Mouse (Mus musculus): ENCODE measurements at regions not wholly inside any gene's neighbourhood (a gene's known extent, or its start where the extent isn't known, plus 50 kb on each side); places are given as distances from the start of the nearest gene placed in this dataset.

DNA sequence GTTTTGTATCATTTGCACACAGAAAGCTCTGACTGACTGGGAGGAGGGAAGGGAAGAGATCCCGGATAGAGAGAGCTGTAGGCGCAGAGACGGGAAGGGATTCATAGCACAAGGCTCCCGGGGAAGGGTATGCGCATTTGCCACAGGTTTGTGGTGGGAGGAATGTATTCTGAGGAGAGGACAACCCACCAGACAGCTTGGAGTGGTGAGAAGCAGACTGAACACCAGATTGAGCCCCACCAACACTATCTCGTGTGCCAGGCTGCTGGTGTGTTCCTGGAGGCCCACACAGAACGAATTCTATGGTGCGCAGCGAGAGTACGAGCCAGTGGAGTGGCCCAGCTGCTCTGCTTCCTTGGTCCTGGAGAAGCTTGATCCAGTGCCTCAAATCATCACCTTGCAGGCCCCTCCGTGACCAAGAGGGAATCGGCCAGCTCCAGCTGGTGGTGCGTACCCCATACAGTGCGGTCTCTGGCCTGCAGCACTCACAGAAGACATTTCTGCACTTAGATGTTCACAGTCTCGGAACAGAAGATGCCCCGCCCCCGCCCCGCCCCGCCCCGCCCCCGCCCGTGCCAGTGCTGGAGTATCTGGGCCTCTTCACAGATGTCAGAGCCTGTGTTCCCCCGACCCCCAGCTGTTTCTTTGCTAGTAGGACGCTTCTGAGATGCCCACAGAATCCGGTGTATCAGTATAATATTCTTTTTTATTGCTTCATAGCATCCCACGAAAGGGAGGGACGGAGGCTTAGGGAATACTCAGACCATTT lies 92.8 kb upstream of the Tmem189 start:
- DNase-seq (ENCODE audit: low spot score in 2 of 2), result no peak

DNA sequence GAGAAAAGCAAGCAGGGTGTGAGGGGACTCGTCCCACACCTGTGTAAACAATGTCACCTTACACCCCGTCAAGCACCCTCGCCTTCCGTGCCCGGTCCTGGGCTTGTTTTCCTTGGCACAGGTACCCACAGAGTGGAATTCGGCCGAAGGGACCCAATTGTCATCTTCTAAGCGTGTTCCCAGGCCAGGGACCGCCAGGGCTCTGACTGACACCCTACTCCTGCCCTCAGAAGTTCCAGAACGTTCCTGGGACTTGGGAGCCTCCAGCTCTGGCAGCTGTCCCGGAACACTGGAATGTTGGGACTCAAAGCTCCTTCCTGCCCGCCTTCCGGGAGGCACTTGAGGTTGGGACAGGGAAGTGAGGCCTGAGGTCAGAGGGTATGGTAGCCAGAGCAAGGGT lies 91.9 kb upstream of the Tmem189 start:
- no peak for DNase-seq (ENCODE audit: low spot score in 2 of 2)

DNA sequence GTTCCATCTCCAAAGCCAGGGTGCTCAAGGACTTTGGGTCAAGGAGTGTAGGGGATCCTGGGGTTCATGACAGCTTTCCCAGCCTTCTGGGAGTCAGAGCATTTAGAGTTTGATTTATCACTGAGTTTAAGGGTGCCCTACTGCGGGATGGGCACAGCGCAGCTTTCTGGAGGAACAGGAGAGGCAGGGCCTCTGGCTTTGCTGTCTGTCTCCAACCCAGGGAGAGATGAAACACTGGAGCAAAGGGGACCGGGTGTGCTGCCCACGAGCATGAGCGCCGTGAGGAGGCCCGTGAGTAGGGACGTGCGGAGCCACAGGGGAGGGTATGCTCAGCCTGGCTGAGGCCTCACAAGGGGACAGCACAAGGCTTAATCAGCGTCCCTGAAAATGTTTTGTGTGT lies 89.1 kb upstream of the Tmem189 start:
- DNase-seq (ENCODE audit: low spot score in 2 of 2), result no peak

DNA sequence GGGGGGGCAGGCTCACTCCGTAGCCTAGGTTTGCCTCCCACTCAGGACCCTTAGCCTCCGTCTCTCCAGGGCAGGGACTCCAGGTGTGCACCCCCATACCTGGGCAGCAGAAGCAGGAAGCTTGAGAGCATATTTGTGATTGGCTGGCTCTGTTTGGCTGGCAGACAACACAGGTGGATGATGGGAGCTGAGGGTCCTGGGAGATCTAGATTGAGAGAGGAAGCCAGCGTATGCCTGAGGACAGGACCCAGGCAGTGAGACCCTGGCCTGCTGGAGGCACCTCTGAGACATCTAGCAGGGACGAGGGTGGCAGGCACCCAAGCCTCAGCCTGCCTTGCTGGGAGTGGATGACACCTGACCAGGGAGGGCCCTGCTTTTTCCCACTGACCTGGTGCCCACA lies 88.6 kb upstream of the Tmem189 start:
- no peak for DNase-seq (ENCODE audit: low spot score in 2 of 2)

DNA sequence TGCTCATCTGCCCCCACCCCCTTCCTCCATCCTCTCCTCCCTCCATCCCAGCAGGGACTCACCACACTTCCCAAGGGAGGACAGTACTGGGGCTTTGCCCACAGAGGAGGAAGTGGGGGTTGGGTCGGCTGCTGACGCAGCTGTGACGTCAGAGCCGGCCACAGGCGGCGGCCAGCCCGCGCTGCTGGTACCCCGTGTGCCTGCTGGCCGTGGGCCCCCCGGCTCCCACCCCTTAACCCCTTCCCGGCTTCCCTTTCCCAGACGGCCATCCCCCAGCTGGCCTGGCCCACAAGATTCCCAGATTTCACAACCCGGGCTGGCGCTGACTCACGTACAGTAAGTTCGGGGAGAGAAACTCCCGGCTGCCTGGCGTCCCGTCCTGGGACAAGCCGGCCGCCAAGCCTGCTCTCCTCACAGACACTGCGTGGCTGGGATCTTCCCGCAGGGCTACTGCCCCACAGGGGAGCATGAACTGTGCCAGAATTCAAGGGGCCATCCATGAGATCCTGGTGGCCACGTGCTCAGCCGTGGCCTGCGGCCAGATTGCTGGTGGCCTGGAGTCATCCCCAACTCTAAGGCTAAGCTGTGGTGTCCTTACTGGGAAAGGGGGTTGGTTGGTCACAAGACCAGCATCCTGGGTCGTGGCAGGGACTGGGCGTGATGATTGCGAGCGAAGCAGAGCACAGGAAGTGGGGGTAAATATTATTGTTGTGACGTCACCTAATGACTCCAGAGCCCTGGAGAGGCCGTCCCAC lies 87.9 kb upstream of the Tmem189 start:
- peak; percentile 51 to 64 for DNase-seq (ENCODE audit: low spot score in 2 of 2)

DNA sequence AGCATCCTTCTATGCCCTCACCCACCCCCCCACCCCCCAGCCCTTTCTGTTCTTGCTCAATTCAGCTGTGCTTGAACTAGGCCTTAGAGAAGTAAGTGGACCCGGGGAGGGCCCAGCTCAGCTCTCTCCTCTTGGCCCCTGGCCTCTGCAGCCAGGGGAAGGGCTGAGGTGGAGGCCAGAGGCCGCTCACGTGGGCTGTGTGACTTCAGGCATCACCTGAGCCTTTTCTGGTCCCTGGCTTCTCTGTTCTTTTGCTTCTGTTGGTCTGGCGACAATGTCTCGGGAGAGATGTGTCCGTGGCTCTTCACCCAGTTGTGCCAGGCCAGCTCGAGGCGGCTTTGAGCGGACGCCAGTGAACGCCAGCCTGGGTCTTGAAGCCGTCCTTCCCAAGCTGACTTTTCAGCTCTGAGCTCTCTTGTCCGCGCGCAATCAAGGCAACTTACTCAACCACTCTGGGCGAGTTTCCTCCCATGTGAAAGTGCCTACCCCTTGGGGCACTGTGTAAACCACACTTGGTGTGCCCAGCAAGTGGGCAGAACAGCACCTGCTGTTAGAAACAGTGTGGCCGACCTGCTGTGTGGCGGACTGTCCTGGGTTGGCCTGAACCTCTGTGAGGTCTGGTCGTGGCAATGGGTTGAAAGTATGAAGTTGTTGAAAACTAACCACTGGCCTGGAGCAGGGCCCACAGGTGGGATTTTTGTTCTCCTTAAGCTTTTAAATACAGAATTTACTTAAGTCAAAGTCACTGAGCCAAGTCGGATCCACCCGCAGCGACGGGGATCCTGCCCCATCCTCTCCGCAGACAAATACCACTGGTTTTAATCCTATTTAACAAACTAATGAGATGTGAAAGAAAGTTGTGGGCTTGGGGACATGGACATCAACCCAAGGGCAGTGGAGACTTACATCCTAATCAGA lies 86.9 kb upstream of the Tmem189 start:
- DNase-seq (ENCODE audit: low spot score in 2 of 2), result no peak

DNA sequence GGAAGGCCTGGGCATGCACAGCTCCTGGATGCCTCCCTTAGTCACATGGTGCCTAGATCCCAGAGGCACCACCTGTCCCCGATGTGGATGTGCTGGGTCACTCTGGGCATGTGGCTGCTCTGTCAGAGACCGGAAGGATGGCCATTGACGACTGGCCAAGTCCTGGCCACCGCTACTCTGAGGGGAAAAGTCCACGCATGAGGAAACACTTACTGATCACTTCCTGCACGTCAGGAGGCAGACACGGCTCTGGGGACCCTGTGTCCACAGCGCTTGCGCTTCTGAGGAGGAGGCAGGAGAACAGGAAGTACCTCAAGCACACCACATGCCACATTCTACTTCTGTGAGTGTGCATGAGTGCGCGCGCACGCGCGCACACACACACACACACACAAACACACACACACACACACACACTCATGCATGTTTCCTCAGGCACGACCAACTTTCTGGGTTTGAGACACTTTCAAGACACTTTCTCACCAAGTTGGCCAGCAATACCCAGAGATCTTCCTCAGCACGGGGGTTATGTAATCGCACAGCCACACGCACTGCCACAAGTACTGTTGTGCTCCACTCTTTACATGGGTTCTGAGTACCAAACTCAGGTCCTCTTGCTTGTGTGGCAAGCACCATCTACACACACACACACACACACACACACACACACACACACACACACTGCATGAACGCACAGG lies 85.7 kb upstream of the Tmem189 start:
- DNase-seq (ENCODE audit: low spot score in 2 of 2), result peak in 1 of 2 experiments; percentile 58

DNA sequence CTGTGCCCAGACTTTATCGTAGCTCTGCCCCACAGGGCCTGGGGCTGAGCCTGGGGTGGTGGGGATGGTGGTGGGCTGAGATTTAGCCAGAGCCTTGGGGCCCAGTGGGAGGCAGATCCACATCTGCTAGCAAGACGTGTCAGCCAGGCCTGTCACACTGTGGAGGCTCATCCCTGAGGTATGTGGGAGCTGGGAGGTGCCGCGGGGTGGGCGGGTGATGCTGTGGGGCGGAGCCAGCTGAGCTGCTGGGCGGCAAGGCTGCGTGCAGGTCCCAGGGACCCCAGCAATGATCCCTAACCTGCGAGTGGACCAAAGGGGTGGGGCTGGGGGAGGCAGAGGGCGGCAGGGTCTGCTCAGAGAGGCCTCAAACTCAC lies 85.2 kb upstream of the Tmem189 start:
- DNase-seq (ENCODE audit: low spot score in 2 of 2), result no peak

DNA sequence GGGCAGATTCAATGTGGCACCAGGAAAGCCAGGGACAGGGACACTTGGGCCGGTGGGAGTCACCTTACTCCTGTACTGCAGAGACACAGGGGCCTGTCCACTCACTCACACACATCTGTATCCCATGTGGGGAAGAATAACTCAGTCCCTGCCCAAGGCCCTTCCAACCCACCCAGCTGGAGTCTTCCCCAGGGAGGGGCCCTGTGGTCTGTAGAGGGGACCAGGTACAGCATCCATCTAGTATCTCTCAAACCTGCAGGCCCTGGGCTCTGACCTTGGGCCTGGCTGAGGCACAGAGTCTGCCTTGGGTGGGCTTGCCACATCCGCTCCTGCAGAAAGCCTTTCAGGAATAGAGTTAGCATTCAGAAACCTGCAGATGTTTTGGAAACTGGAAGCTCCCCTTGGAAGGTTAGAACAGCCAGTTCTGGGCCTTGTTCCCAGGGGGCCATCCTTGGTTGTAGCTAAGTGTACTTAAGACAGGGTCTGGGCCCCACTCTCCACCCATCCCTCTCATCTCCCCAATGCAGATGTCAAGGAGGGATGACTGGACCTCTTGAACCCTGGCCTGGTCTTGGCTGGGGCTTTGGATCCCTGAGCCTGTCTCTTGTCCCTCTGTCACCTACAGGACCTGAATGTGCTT lies 84.7 kb upstream of the Tmem189 start:
- DNase-seq (ENCODE audit: low spot score in 2 of 2), result no peak

DNA sequence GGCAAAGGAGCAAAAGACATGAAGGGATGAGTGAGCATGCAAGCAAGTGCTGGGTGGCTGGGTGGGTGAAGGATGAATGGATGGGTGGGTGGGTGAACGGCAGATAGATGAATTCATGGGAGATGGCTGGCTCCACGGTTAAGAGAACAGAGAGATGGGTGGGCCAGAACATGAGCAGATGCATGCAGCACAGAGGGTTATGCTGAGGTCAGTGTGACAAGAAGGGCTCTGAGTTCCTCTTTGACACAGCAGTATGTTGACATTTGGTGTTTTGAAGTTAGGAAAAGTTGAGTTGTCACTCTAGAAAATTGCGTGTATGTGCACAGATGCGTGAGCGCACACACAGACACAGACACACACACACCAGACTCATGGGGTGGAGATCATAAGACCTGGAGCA lies 83.2 kb upstream of the Tmem189 start:
- no peak for DNase-seq (ENCODE audit: low spot score in 2 of 2)

DNA sequence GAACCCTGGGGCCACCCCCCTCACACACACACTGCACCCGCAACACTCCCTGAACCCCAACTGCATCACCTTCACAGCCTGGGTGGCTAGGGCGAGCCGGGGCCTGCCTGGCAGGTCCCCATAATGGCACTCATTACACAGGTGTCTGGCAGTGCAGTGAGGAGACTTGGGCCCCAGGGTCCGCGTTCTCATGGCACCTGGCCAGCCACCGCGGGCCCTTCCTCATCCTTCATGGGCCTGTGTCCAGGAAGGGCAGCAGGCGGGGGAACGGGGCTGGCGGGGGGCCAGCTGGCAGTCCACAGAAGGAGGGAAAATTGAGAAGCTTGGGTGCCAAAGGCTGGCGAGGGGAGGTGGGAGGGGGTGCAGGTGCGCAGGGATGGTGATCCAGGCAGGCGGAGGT lies 78.3 kb upstream of the Tmem189 start:
- no peak for DNase-seq (ENCODE audit: low spot score in 2 of 2)

DNA sequence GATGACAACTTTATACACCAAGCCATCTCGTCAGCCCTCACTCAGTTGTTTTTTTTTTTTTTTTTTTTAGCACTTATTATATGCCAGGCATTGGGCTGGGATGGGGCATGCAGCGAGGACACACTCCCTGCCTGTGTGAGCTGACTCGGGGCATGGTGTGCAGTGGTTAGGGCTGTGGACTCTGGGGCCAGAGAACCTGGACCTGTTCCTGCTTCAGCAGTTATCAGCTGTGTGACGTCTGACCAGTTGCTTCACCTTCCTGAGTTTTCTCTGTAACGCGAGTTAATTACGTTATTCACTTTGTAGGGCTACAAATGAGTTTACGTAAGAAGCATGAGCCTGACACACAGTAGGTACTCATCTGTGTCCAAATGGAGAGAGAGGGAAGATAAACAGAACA lies 77.7 kb upstream of the Tmem189 start:
- no peak for DNase-seq (ENCODE audit: low spot score in 2 of 2)

DNA sequence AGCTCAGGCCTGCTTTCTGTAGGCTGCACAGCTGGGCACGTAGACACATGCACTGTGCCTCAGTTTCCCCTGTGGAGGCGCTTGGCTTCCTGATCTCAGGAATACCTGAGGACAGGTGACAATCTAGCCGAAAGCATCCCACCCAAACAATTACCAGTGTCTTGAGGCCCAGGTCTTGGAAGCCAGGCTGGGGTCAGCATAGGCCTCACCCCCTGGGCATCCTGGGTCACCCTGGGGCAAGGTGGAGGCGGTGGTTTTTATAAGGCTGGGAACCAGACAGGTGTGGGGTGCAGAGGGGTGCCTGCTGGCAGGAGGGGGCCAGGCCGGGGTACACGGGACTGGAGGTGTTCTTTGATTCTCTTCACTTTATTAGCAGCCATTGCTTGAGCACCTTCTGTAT lies 76.2 kb upstream of the Tmem189 start:
- no peak for DNase-seq (ENCODE audit: low spot score in 2 of 2)

DNA sequence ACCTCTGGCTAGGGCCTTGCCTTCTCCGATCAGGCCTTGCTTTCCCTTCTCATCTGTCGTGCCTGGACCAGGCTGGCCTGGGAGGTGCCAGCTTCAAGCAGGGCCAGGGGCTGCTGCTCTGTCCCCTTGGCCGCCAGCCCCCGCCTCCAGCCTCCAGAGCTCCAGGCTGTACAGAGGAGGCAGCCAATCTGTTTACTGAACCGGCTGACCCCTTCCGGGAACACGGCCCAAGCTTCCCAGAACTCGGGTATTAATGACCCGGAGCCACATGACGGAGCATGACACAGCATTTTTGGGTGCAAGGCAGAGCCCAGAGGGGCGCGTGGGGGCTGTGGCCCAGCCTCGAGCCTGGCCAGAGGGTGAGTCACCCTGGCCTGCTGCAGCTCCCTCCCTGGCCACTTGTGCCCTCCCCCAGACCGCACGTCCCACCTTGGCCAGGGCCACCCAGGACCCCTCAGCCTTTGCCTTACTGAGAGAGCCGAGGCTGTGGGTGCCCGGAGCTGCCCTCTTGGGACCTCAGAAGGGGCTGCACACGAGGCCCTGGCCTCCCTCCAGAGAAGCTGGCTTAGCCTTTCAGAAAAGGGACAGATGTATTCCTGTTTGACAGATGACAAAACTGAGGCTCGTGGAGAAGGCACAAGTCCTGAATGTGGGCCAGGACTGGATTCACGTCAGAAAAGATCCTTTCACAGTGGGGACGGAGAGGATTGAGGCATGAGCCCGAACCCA lies 75.6 kb upstream of the Tmem189 start:
- DNase-seq (ENCODE audit: low spot score in 2 of 2), result peak in 1 of 2 experiments; percentile 56

DNA sequence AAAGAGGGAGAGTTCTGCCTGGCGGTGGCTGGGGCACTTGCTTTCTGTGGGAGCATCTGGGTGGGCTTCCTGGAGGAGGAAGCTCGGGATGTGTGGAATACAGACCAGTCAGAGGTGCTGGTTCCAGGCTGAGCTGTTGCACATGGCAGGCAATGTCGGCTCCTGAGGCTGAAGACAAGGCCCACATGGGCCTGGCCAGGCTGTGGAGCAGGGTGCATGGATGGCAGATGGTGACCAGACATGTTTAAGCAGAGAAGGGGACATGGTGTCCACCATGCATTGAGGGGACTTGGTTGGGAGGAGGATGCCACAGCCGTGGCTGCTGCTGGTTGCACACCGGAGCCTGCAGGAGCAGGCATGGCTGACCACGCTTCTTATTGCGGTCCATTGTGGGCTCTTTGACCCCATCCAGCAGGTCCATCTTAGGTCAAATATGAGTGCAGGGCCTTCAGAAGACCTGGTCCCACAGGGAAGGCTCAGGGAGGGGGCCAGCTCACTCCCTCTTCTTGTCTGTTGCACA lies 74.3 kb upstream of the Tmem189 start:
- no peak for DNase-seq (ENCODE audit: low spot score in 2 of 2)

DNA sequence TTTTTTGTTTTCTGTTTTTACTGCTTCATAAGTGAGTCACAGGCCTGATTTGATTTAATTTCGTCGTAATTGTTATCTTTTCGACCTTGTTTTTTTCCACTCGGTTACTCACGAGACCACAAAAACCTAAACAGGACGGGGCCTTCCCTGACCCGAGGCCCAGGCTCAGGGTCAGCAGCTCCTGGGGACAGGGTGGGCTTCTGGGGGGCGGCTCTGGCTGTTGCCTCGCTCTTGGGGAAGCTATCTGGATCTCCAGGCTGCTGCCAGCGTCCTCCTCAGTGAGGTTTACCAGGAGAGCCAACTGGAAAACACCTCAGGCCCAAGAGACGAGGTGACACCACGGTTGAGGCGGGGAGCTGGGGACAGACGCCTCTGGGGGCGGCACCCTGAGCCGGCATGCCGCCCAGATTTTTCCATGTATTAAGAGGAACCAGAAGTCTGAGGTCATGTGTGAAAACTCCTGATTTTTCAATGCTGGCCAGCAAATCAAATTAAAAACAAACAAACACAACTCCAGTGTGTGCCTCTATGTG lies 71.8 kb upstream of the Tmem189 start:
- DNase-seq (ENCODE audit: low spot score in 2 of 2), result no peak

DNA sequence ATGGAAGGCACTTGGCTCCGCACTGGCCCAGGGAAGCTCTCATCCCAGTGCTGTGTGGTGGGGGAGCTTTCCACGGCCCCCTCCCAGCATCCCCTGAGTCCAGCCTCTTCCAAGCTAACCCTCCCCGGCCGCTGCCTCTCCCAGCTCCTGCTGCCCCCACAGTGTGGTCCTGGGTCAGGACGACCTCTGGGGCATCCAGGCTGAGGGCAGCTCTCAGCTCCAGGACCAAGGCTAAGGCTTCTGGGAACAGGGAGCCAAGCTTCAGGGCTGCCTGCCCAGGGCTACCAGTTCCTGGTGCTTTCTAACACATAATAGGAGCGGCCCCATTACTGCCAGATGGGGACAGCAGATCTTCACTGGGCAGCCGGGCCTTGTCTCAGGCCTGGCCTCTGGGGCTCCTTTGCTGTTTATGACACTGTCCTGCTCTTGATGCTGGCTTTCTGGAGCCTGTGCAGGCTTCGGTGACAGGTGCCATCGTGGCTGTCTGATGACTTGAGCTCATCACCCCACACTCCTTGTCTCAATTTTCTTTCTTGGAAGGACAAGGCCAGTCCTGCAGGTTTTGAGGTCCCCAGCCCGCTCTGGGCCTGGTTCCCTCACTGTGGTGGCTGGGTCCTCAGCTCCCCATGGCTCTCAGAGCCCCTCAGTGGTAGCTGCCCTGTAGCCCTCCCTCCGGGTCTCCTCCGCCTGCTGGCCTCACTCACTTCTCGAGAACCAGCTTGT lies 71.2 kb upstream of the Tmem189 start:
- no peak for DNase-seq (ENCODE audit: low spot score in 2 of 2)

DNA sequence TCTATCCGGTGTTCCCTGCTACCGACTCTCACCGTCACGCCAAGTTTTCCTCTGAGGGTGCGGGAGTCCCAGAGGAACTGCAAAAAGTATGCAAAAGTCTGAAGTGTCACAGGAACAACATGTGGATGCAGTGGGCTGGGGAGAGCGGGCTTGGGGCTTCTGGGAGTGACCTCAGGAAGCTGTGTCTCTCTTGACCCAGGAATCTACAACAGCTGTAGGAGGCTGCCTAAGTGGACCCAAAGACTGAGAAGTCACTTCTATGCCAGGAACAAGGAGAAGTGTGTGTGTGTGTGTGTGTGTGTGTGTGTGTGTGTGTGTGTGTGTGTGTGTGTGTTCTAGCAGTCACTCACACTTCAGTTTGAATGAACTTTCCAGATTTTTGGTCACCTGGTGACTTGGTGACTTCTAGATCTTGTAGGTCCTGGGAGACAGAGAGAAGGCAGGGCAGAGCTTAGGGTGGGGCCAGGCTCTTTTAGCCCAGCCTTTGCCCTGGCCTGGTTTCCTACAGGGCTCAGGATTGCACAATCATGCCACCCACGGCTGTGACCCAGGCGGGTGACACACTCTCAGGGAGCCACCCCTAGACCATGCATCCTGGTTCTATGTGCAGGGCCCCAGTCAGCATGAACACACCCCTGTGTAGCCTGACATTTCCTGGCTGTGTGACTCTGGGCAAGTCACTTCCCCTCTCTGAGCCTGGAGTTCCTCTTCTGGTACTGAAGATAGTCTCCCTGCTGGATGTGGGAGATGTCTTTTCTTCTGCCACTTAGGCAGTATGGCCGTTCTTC lies 70.2 kb upstream of the Tmem189 start:
- peak in 1 of 2 experiments; percentile 46 for DNase-seq (ENCODE audit: low spot score in 2 of 2)

All from spleen, postnatal 10 days (tissue).